Mouse (Mus musculus) embryonic facial prominence, embryonic 13.5 days (tissue): ENCODE data around the gene Gm11627. TPM values are rescaled to one million over a fixed set of nuclear protein-coding genes. Genes with fewer than 3 reads are reported as not detected.
A peak's percentile ranks its signal among the peaks of the same experiment; 100 is the strongest.
"Not testable (repeated sequence)": the region's sequence is repeated elsewhere in the genome, so short reads cannot be mapped to it uniquely, and the experiment has no call there.

Source experiments
- ATAC-seq: fragments of 200-750 bp; cut with Nextera tagmentation; 2 replicates; pipeline ENCODE4 v1.8.0; 2017; ENCODE audit warnings: low read depth; ENCODE audit not compliant: insufficient number of reproducible peaks, insufficient read depth, low FRiP score, low TSS enrichment
- H3K27ac ChIP-seq: fragments of 300-500 bp; sonication (generic); 2 replicates; pipeline ENCODE4 v1.5.1; 2015; ENCODE audit warnings: moderate library complexity, mild to moderate bottlenecking, inconsistent platforms
- H3K27me3 ChIP-seq: fragments of 300-500 bp; sonication (generic); 2 replicates; pipeline ENCODE4 v1.6.1; 2015; ENCODE audit warnings: mild to moderate bottlenecking, inconsistent platforms
- H3K36me3 ChIP-seq: fragments of 300-500 bp; sonication (generic); 2 replicates; pipeline ENCODE4 v1.6.1; 2015; ENCODE audit warnings: mild to moderate bottlenecking, inconsistent platforms
- H3K4me1 ChIP-seq: fragments of 300-500 bp; sonication (generic); 2 replicates; pipeline ENCODE4 v1.6.1; 2015; ENCODE audit warnings: inconsistent platforms
- H3K4me2 ChIP-seq: fragments of 300-500 bp; sonication (generic); 2 replicates; pipeline ENCODE4 v1.6.1; 2015; ENCODE audit warnings: moderate library complexity, mild to moderate bottlenecking, inconsistent platforms
- H3K4me3 ChIP-seq: fragments of 300-500 bp; sonication (generic); 2 replicates; pipeline ENCODE4 v1.5.1; 2015; ENCODE audit warnings: mild to moderate bottlenecking, inconsistent platforms
- H3K9ac ChIP-seq: fragments of 300-500 bp; sonication (generic); 2 replicates; pipeline ENCODE4 v1.6.1; 2015; ENCODE audit warnings: mild to moderate bottlenecking, inconsistent platforms
- H3K9me3 ChIP-seq: fragments of 300-500 bp; sonication (generic); 2 replicates; pipeline ENCODE4 v1.6.1; 2016; ENCODE audit warnings: inconsistent platforms
- WGBS: fragments of 180-500 bp; shearing (Covaris S2); methylation state at CpG from one replicate; pipeline ENCODE4 v1.1.7; 2015; ENCODE audit warnings: mixed read lengths; 5-methylcytosine and 5-hydroxymethylcytosine counted together
- polyA plus RNA-seq: library from polyadenylated mRNA; unstranded; fragments of >200 nt; fragmentation: Nextera tagmentation; extraction: Ambion mirVana; gene quantifications from 2 replicates; pipeline ENCODE4 v1.2.1, GENCODE M21; 2015

Gm11627 gene
- polyA plus RNA-seq, 1 experiment from 2014 or later, result 17.0 TPM

GRCm38 (mm10) chr11:102608691-102609090, 29.4 kb upstream of the Gm11627 start:
- Histone ChIP-seq H3K27ac (peak overlapping the region; percentile 100), H3K9ac (peak overlapping the region; percentile 100), H3K36me3 (peaks cover 17% of the 10 kb centered on the region), H3K4me3 (peak overlapping the region; percentile 95), H3K4me1 (peaks cover 41% of the 10 kb centered on the region), H3K4me2 (peak overlapping the region; percentile 78), H3K27me3 (no peaks in the 10 kb centered on the region), H3K9me3 (no peaks in the 10 kb centered on the region)
- WGBS, result 15% methylated on average over 4 of the region's 4 CpGs
- ATAC-seq, result no peak

- Histone ChIP-seq H3K4me3 (peak overlapping the region; percentile 95), H3K27ac (peak overlapping the region; percentile 100), H3K4me1 (peaks cover 42% of the 10 kb centered on the region), H3K36me3 (peaks cover 17% of the 10 kb centered on the region), H3K27me3 (no peaks in the 10 kb centered on the region), H3K9ac (peak overlapping the region; percentile 100), H3K4me2 (peak overlapping the region; percentile 78), H3K9me3 (no peaks in the 10 kb centered on the region)
- ATAC-seq, result no peak
- 3% methylated on average over 10 of the region's 10 CpGs for WGBS
Observed at GRCm38 (mm10) chr11:102607686-102608548, 28.7 kb upstream of the Gm11627 start.

GRCm38 (mm10) chr11:102607201-102607600, 27.9 kb upstream of the Gm11627 start:
- Histone ChIP-seq H3K27ac (peak overlapping the region; percentile 100), H3K4me3 (peak overlapping the region; percentile 95), H3K4me2 (peak overlapping the region; percentile 78), H3K4me1 (peaks cover 49% of the 10 kb centered on the region), H3K36me3 (peaks cover 17% of the 10 kb centered on the region), H3K9ac (peak overlapping the region; percentile 100)
- under 1% methylated on average over 12 of the region's 12 CpGs for WGBS
- H3K9me3 ChIP-seq, ATAC-seq, H3K27me3 ChIP-seq: not testable (repeated sequence)

- Histone ChIP-seq H3K9ac (peak overlapping the region; percentile 100), H3K27me3 (no peaks in the 10 kb centered on the region), H3K9me3 (no peaks in the 10 kb centered on the region), H3K36me3 (peaks cover 17% of the 10 kb centered on the region), H3K27ac (peak overlapping the region; percentile 100), H3K4me2 (peak overlapping the region; percentile 78), H3K4me1 (peaks cover 50% of the 10 kb centered on the region), H3K4me3 (peak overlapping the region; percentile 95)
- no peak for ATAC-seq
- WGBS, result 0% methylated on average over 12 of the region's 12 CpGs
Observed at GRCm38 (mm10) chr11:102606751-102607171, 27.5 kb upstream of the Gm11627 start.

- H3K27me3 ChIP-seq, result no peaks in the 10 kb centered on the region
- H3K4me1 ChIP-seq, result peaks cover 45% of the 10 kb centered on the region
- H3K27ac ChIP-seq, result peak overlapping the region; percentile 100
- H3K36me3 ChIP-seq, result peaks cover 17% of the 10 kb centered on the region
- peak overlapping the region; percentile 100 for H3K9ac ChIP-seq
- peak overlapping the region; percentile 95 for H3K4me3 ChIP-seq
- H3K4me2 ChIP-seq, result peak overlapping the region; percentile 78
- ATAC-seq, result no peak
- WGBS, result under 1% methylated on average over 62 of the region's 62 CpGs
- no peaks in the 10 kb centered on the region for H3K9me3 ChIP-seq
Observed at GRCm38 (mm10) chr11:102605553-102606416, 26.5 kb upstream of the Gm11627 start.

GRCm38 (mm10) chr11:102604777-102605552, 25.7 kb upstream of the Gm11627 start:
- no peaks in the 10 kb centered on the region for H3K9me3 ChIP-seq

GRCm38 (mm10) chr11:102604010-102604584, 24.8 kb upstream of the Gm11627 start, which contains the start of gene Fzd2:
Gene Fzd2 (plus strand): TSS chr11:102604396.
- Histone ChIP-seq H3K4me1 (peaks cover 28% of the 10 kb centered on the region), H3K9ac (peak within 1 kb of the TSS; percentile 100), H3K27me3 (no peaks in the 10 kb centered on the region), H3K36me3 (peaks cover 17% of the 10 kb centered on the region), H3K27ac (peak within 1 kb of the TSS; percentile 100), H3K4me3 (peak within 1 kb of the TSS; percentile 95), H3K4me2 (peak within 1 kb of the TSS; percentile 78), H3K9me3 (no peaks in the 10 kb centered on the region)
- ATAC-seq, result peak; percentile 93
- WGBS, result 0% methylated on average over 31 of the region's 31 CpGs

More at GRCm38 (mm10) chr11:102604777-102605552, 25.7 kb upstream of the Gm11627 start:
- ATAC-seq, result peak; percentile 27; the same call in 1 of the 2 replicates
- H3K4me2 ChIP-seq, result peak overlapping the region; percentile 78
- peaks cover 17% of the 10 kb centered on the region for H3K36me3 ChIP-seq
- peaks cover 37% of the 10 kb centered on the region for H3K4me1 ChIP-seq
- H3K9ac ChIP-seq, result peak overlapping the region; percentile 100
- WGBS, result under 1% methylated on average over 74 of the region's 74 CpGs
- no peaks in the 10 kb centered on the region for H3K27me3 ChIP-seq
- H3K4me3 ChIP-seq, result peak overlapping the region; percentile 95
- peak overlapping the region; percentile 100 for H3K27ac ChIP-seq

- ATAC-seq, result 0 out of 2 replicates have a peak, but pooled peaks have one; percentile 11
- no peaks in the 10 kb centered on the region for H3K27me3 ChIP-seq
- peak overlapping the region; percentile 78 for H3K4me2 ChIP-seq
- peaks cover 22% of the 10 kb centered on the region for H3K4me1 ChIP-seq
- H3K27ac ChIP-seq, result peak overlapping the region; percentile 100
- WGBS, result under 1% methylated on average over 10 of the region's 10 CpGs
- peak overlapping the region; percentile 78 for H3K9ac ChIP-seq
- H3K36me3 ChIP-seq, result peaks cover 11% of the 10 kb centered on the region
- peak overlapping the region; percentile 95 for H3K4me3 ChIP-seq
- no peaks in the 10 kb centered on the region for H3K9me3 ChIP-seq
Observed at GRCm38 (mm10) chr11:102603496-102603850, 24.2 kb upstream of the Gm11627 start.

- Histone ChIP-seq H3K9me3 (no peaks in the 10 kb centered on the region), H3K27me3 (no peaks in the 10 kb centered on the region), H3K4me3 (peak overlapping the region; percentile 95), H3K36me3 (peaks cover 9% of the 10 kb centered on the region), H3K4me2 (peak overlapping the region; percentile 78), H3K9ac (peak overlapping the region; percentile 78), H3K4me1 (peaks cover 18% of the 10 kb centered on the region), H3K27ac (peak overlapping the region; percentile 100)
- WGBS, result under 1% methylated on average over 13 of the region's 13 CpGs
- ATAC-seq, result no peak
Observed at GRCm38 (mm10) chr11:102602816-102603495, 23.7 kb upstream of the Gm11627 start.

- no peaks in the 10 kb centered on the region for H3K9me3 ChIP-seq
- WGBS, result 90% methylated on average over 3 of the region's 3 CpGs
- peaks cover 37% of the 10 kb centered on the region for H3K4me1 ChIP-seq
- ATAC-seq, result no peak
- H3K4me2 ChIP-seq, result no peak overlapping the region
- no peak overlapping the region for H3K4me3 ChIP-seq
- no peaks in the 10 kb centered on the region for H3K36me3 ChIP-seq
- H3K27ac ChIP-seq, result no peak overlapping the region
- no peak overlapping the region for H3K9ac ChIP-seq
- H3K27me3 ChIP-seq, result no peaks in the 10 kb centered on the region
Observed at GRCm38 (mm10) chr11:102599912-102600311, 20.7 kb upstream of the Gm11627 start.
